Mouse (Mus musculus) macrophage (primary cell): ENCODE results near the gene Ercc8. TPM values are rescaled to one million over a fixed set of nuclear protein-coding genes. Genes with fewer than 3 reads are reported as not detected.

ENCODE experiments used
- H3K27ac ChIP-seq: fragments of 350-480 bp; formaldehyde crosslinking; 2 replicates; pipeline ENCODE4 v1.9.0; 2021
- H3K36me3 ChIP-seq: fragments of 350-480 bp; formaldehyde crosslinking; 2 replicates; pipeline ENCODE4 v1.9.0; 2021; ENCODE audit errors: inconsistent target
- H3K4me3 ChIP-seq: fragments of 350-480 bp; formaldehyde crosslinking; 2 replicates; pipeline ENCODE4 v1.9.0; 2021; ENCODE audit errors: inconsistent target
- H3K79me2 ChIP-seq: fragments of 350-480 bp; formaldehyde crosslinking; 2 replicates; pipeline ENCODE4 v1.9.0; 2021; ENCODE audit errors: inconsistent target
- WGBS: methylation state at CpG from one replicate; pipeline ENCODE4 v1.1.7; 2026; ENCODE audit warnings: inconsistent platforms; ENCODE audit not compliant: missing documents; 5-methylcytosine and 5-hydroxymethylcytosine counted together
- polyA plus RNA-seq: library from polyadenylated mRNA; stranded (reverse); fragments of 250-400 nt; gene quantifications from 3 replicates; pipeline ENCODE4 v1.2.4, GENCODE M21; 2018; ENCODE audit warnings: inconsistent platforms

The Ercc8 gene
- polyA plus RNA-seq, 1 experiment from 2014 or later, result 2.5 TPM

GRCm38 (mm10) chr13:108219773-108220172 is 61.2 kb downstream of the Ercc8 start:
- H3K36me3 ChIP-seq, result no peaks in the 10 kb centered on the region
- no peak overlapping the region for H3K27ac ChIP-seq
- 87% methylated on average over 7 of the region's 7 CpGs for WGBS
- H3K79me2 ChIP-seq, result no peaks in the 10 kb centered on the region
- H3K4me3 ChIP-seq, result no peak overlapping the region

- Histone ChIP-seq H3K36me3 (no peaks in the 10 kb centered on the region), H3K4me3 (no peak overlapping the region), H3K79me2 (no peaks in the 10 kb centered on the region), H3K27ac (no peak overlapping the region)
- WGBS, result 88% methylated on average over 3 of the region's 3 CpGs
These were observed 70.7 kb downstream of the Ercc8 start for GRCm38 (mm10) chr13:108229191-108229590.

GRCm38 (mm10) chr13:108229634-108230330 is 71.3 kb downstream of the Ercc8 start:
- H3K27ac ChIP-seq, result no peak overlapping the region
- H3K36me3 ChIP-seq, result no peaks in the 10 kb centered on the region
- no peak overlapping the region for H3K4me3 ChIP-seq
- no peaks in the 10 kb centered on the region for H3K79me2 ChIP-seq
- WGBS, result 87% methylated on average over 5 of the region's 6 CpGs

GRCm38 (mm10) chr13:108240012-108240411 is 81.5 kb downstream of the Ercc8 start:
- 23% methylated on average over 4 of the region's 4 CpGs for WGBS
- no peak overlapping the region for H3K4me3 ChIP-seq
- H3K27ac ChIP-seq, result no peak overlapping the region
- no peaks in the 10 kb centered on the region for H3K79me2 ChIP-seq
- H3K36me3 ChIP-seq, result no peaks in the 10 kb centered on the region

- no peak overlapping the region for H3K27ac ChIP-seq
- 68% methylated on average over 4 of the region's 5 CpGs for WGBS
- H3K36me3 ChIP-seq, result no peaks in the 10 kb centered on the region
- no peaks in the 10 kb centered on the region for H3K79me2 ChIP-seq
- H3K4me3 ChIP-seq, result no peak overlapping the region
These were observed 83.2 kb downstream of the Ercc8 start for GRCm38 (mm10) chr13:108241715-108242114.

Other genes starting within 250 kb of the Ercc8 start
- gene Smim15, start 114.3 kb upstream of the Ercc8 start, polyA plus RNA-seq, result 65.1 to 97.0 TPM (median 85.2 TPM) in 3 replicates
- 17.2 to 32.7 TPM (median 31.5 TPM) in 3 replicates for gene Ndufaf2, start 108 bp upstream of the Ercc8 start, polyA plus RNA-seq
- gene Elovl7, start 55.7 kb downstream of the Ercc8 start, polyA plus RNA-seq, result 0.29 to 0.36 TPM (median 0.32 TPM) in 3 replicates
- gene Depdc1b, start 157.6 kb downstream of the Ercc8 start, polyA plus RNA-seq, result 0.19 to 1.0 TPM (median 0.50 TPM) in 3 replicates